Mouse (Mus musculus) myocyte (in vitro differentiated cells): ENCODE measurements around the gene Atoh8.

ENCODE experiments used
- CEBPB ChIP-seq: IDR thresholded peaks from 2 replicates; pipeline ENCODE4 v1.6.1; 2011; ENCODE audit warnings: mild to moderate bottlenecking, moderate library complexity; ENCODE audit not compliant: poor library complexity, insufficient read depth, severe bottlenecking
- POLR2A ChIP-seq: IDR thresholded peaks from one replicate; pipeline ENCODE4 v1.6.1; 2011; ENCODE audit warnings: low read depth, mild to moderate bottlenecking, control low read depth, moderate library complexity; ENCODE audit not compliant: insufficient read length

- no peak for TF ChIP-seq POLR2A
- no peak for TF ChIP-seq CEBPB
Measured at GRCm38 (mm10) chr6:72252433-72252832, 17.1 kb upstream of the Atoh8 start.
